Mouse (Mus musculus): ENCODE measurements at regions not wholly inside any gene's neighbourhood (a gene's known extent, or its start where the extent isn't known, plus 50 kb on each side); places are given as distances from the start of the nearest gene placed in this dataset.

- Histone ChIP-seq H3K27me3 (ENCODE audit: control insufficient read depth in 1 of 2, insufficient read depth in 2 of 2, low read length in 2 of 2) (no peaks in the 10 kb centered on the region; a peak in 1 of 4 replicates), H3K9ac (ENCODE audit: control insufficient read depth, low read depth, low read length, poor library complexity, severe bottlenecking) (no peak overlapping the region)
Measured at GRCm38 (mm10) chr13:97566071-97566470, 194.4 kb downstream of the Gm10260 start.

DNA sequence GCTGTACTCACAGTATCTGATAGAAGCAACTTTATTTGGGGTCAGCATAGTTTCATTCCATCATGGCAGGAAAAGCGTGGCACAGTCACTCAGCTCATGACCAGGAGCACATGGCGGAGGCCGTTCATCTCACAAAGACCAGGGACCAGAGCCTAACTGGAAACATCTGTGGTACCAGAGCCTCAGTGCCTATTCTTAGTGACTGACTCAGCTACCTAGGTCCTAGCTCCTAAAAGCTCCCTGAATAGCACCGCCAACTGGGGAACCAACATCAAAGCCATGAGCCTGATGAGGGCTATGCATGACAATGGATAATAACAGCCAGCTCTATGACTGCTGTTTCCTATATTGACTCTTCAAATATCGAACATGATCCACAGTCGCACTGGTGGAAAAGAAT lies 198.2 kb downstream of the Gm10260 start:
- no peaks in the 10 kb centered on the region for H3K36me3 ChIP-seq (ENCODE audit: control insufficient read depth in 1 of 2, insufficient read depth in 2 of 2, low read length in 2 of 2)
- no peaks in the 10 kb centered on the region for H3K4me1 ChIP-seq (ENCODE audit: control insufficient read depth in 1 of 2, insufficient read depth in 2 of 2, low read length in 2 of 2)
- no peak overlapping the region for H3K27ac ChIP-seq (ENCODE audit: control insufficient read depth, low read depth, low read length)
- H3K27me3 ChIP-seq (ENCODE audit: control insufficient read depth in 1 of 2, insufficient read depth in 2 of 2, low read length in 2 of 2), result no peaks in the 10 kb centered on the region; a peak in 2 of 4 replicates
- no peaks in the 10 kb centered on the region for H3K79me2 ChIP-seq (ENCODE audit: control insufficient read depth, insufficient read depth, low read length, poor library complexity)
- DNase-seq (ENCODE audit: low read depth, low spot score), result no peak
- no peak overlapping the region for H3K9ac ChIP-seq (ENCODE audit: control insufficient read depth, low read depth, low read length, poor library complexity, severe bottlenecking)
- no peak for TF ChIP-seq MXI1 (IDR thresholded peaks at IDR 0.05; ENCODE audit: low read depth, low read length)
- no peak for TF ChIP-seq ZKSCAN1 (IDR thresholded peaks at IDR 0.05; ENCODE audit: low read depth, low read length)
- no peak for TF ChIP-seq SMC3 (IDR thresholded peaks at IDR 0.05; ENCODE audit: low read depth, low read length)
- TF ChIP-seq ELF1 (IDR thresholded peaks at IDR 0.05; ENCODE audit: low read depth, low read length), result no peak
- TF ChIP-seq MAX (IDR thresholded peaks at IDR 0.05; ENCODE audit: low read length), result no peak
- no peak for TF ChIP-seq USF2 (IDR thresholded peaks at IDR 0.05; ENCODE audit: borderline replicate concordance in 1 of 2, insufficient read depth in 1 of 2, low read depth in 1 of 2, low read length in 2 of 2)
- TF ChIP-seq HCFC1 (IDR thresholded peaks at IDR 0.05; ENCODE audit: low read depth, low read length), result no peak
- TF ChIP-seq TBP (IDR thresholded peaks at IDR 0.05; ENCODE audit: low read depth, low read length), result no peak
- TF ChIP-seq MAFK (IDR thresholded peaks at IDR 0.05; ENCODE audit: borderline replicate concordance, low read depth, low read length), result no peak
- no peak for TF ChIP-seq MAZ (IDR thresholded peaks at IDR 0.05; ENCODE audit: low read depth, low read length)
- TF ChIP-seq NRF1 (IDR thresholded peaks at IDR 0.05; ENCODE audit: insufficient read depth, low read depth, low read length, poor library complexity, severe bottlenecking), result no peak
- TF ChIP-seq BHLHE40 (IDR thresholded peaks at IDR 0.05; ENCODE audit: borderline replicate concordance, low read depth, low read length), result no peak
- no peaks in the 10 kb centered on the region for H3K9me3 ChIP-seq (replicated peaks; ENCODE audit: insufficient read depth, low read length)
- H3K4me3 ChIP-seq (ENCODE audit: control insufficient read depth in 1 of 2, insufficient read depth in 1 of 2, low read depth in 2 of 2, low read length in 2 of 2), result no peak overlapping the region

More at GRCm38 (mm10) chr13:97566071-97566470, 194.4 kb downstream of the Gm10260 start:
- Histone ChIP-seq H3K36me3 (ENCODE audit: control insufficient read depth in 1 of 2, insufficient read depth in 2 of 2, low read length in 2 of 2) (no peaks in the 10 kb centered on the region), H3K79me2 (ENCODE audit: control insufficient read depth, insufficient read depth, low read length, poor library complexity) (no peaks in the 10 kb centered on the region), H3K4me3 (ENCODE audit: control insufficient read depth in 1 of 2, insufficient read depth in 1 of 2, low read depth in 2 of 2, low read length in 2 of 2) (no peak overlapping the region), H3K4me1 (ENCODE audit: control insufficient read depth in 1 of 2, insufficient read depth in 2 of 2, low read length in 2 of 2) (no peaks in the 10 kb centered on the region), H3K27ac (ENCODE audit: control insufficient read depth, low read depth, low read length) (no peak overlapping the region), H3K9me3 (replicated peaks; ENCODE audit: insufficient read depth, low read length) (no peaks in the 10 kb centered on the region)
- TF ChIP-seq MXI1 (IDR thresholded peaks at IDR 0.05; ENCODE audit: low read depth, low read length), result no peak
- TF ChIP-seq CHD2 (IDR thresholded peaks at IDR 0.05; ENCODE audit: low read length), result no peak
- TF ChIP-seq TBP (IDR thresholded peaks at IDR 0.05; ENCODE audit: low read depth, low read length), result no peak
- TF ChIP-seq MAZ (IDR thresholded peaks at IDR 0.05; ENCODE audit: low read depth, low read length), result no peak
- TF ChIP-seq USF1 (IDR thresholded peaks at IDR 0.05; ENCODE audit: low read depth, low read length), result no peak
- no peak for TF ChIP-seq POLR2AphosphoS2 (IDR thresholded peaks at IDR 0.05; ENCODE audit: low read length)
- no peak for TF ChIP-seq HCFC1 (IDR thresholded peaks at IDR 0.05; ENCODE audit: low read depth, low read length)
- no peak for TF ChIP-seq CTCF (IDR thresholded peaks at IDR 0.05 in 2 of 3, conservative IDR thresholded peaks at IDR 0.05 in 1 of 3; ENCODE audit: control insufficient read depth in 1 of 3, insufficient read depth in 1 of 3, low read depth in 2 of 3, low read length in 3 of 3, poor library complexity in 1 of 3, severe bottlenecking in 1 of 3)
- no peak for TF ChIP-seq GABPA (IDR thresholded peaks at IDR 0.05; ENCODE audit: low read depth, low read length)
- no peak for DNase-seq (ENCODE audit: low read depth, low spot score)

All from MEL (cell line).